ENCODE assay signal across 8 mouse cellular contexts in genomic region chr11:87442643-87443372, GRCm38 (mm10). TPM values are rescaled to one million over a fixed set of nuclear protein-coding genes. Genes with fewer than 3 reads are reported as not detected.
DNase-seq lines count a peak whose midpoint lies in the region; ATAC-seq and TF ChIP-seq lines count a peak whose summit lies in the region.
"Not testable (repeated sequence)": the region's sequence is repeated elsewhere in the genome, so short reads cannot be mapped to it uniquely, and the experiment has no call there.

No protein-coding gene starts in this region.

- WGBS in forebrain, embryonic 14.5 days: under 1% methylated on average over 32 of the region's 62 CpGs
- WGBS in liver, embryonic 16.5 days (ENCODE audit: insufficient replicate concordance): under 1% methylated on average over 30 of the region's 62 CpGs
- WGBS in neural tube, embryonic 12.5 days: under 1% methylated on average over 34 of the region's 62 CpGs
- under 1% methylated on average over 32 of the region's 62 CpGs for WGBS in stomach, postnatal 0 days

- ATAC-seq in forebrain, embryonic 14.5 days: peak; percentile 96
- peak; percentile 96 for ATAC-seq in liver, embryonic 16.5 days (ENCODE audit: low read depth)
- peak; percentile 98 for ATAC-seq in neural tube, embryonic 12.5 days (ENCODE audit: low FRiP score, low read depth)
- peak; percentile 98 for ATAC-seq in stomach, postnatal 0 days (ENCODE audit: low FRiP score, low TSS enrichment)

- peak overlapping the region; percentile 23 for H3K4me3 ChIP-seq in forebrain, embryonic 14.5 days (ENCODE audit: low read depth, low read length)
- H3K4me3 ChIP-seq in liver, embryonic 16.5 days (ENCODE audit: low read depth, low read length): peak overlapping the region; percentile 43
- H3K4me3 ChIP-seq in neural tube, embryonic 12.5 days: 0 out of 2 replicates have a peak overlapping the region, but pooled peaks have one; percentile 12
- H3K4me3 ChIP-seq in stomach, postnatal 0 days (ENCODE audit: low read depth, low read length): peak overlapping the region; percentile 18; the same call in 1 of the 2 replicates

- not testable (repeated sequence) for H3K4me1 ChIP-seq in forebrain, embryonic 14.5 days (ENCODE audit: control insufficient read depth, insufficient read depth, low read length); neural tube, embryonic 12.5 days; stomach, postnatal 0 days (replicated peaks; ENCODE audit: control insufficient read depth, insufficient read depth)
- H3K4me1 ChIP-seq in liver, embryonic 16.5 days (ENCODE audit: control insufficient read depth, low read depth, low read length): peaks cover 15% of the 10 kb centered on the region

- TF ChIP-seq CTCF in stomach, postnatal 0 days (IDR thresholded peaks at IDR 0.05; ENCODE audit: low read depth): peak; percentile 41

- intact Hi-C loops in heart, postnatal 10 days (cut with DNase I): loop anchor here (2.0 kb wide), 1 partner anchor 16 kb away; no protein-coding TSS in a partner anchor

- H3K27me3 ChIP-seq in forebrain, embryonic 14.5 days (replicated peaks; ENCODE audit: control insufficient read depth, insufficient read depth, low read length); liver, embryonic 16.5 days (ENCODE audit: control insufficient read depth, insufficient read depth, low read depth, low read length); neural tube, embryonic 12.5 days (replicated peaks); stomach, postnatal 0 days (ENCODE audit: control insufficient read depth, insufficient read depth, low read length): not testable (repeated sequence)

- DNase-seq in CD8-positive naive resting alpha-beta T cell, adult 2 months (ENCODE audit: low read depth in 2 of 2, low spot score in 2 of 2): peak; percentile 62 to 66
- DNase-seq in cerebellum, adult 11 months: peak; percentile 82
- peak; percentile 66 for DNase-seq in forebrain, embryonic 14.5 days (ENCODE audit: low spot score)
- DNase-seq in heart, postnatal 10 days: peak; percentile 83 to 89
- DNase-seq in kidney, postnatal 4 days: peak; percentile 77 to 86
- DNase-seq in stomach, postnatal 0 days (ENCODE audit: low spot score): peak; percentile 83

- H3K4me2 ChIP-seq in forebrain, embryonic 14.5 days (ENCODE audit: low read length): peak overlapping the region; percentile 51
- peak overlapping the region; percentile 83 for H3K4me2 ChIP-seq in liver, embryonic 16.5 days (ENCODE audit: low read depth, low read length)
- peak overlapping the region; percentile 59 for H3K4me2 ChIP-seq in neural tube, embryonic 12.5 days (replicated peaks)
- peak overlapping the region; percentile 43 for H3K4me2 ChIP-seq in stomach, postnatal 0 days (replicated peaks; ENCODE audit: low read depth)

- not testable (repeated sequence) for H3K9me3 ChIP-seq in forebrain, embryonic 14.5 days (replicated peaks; ENCODE audit: control insufficient read depth, low read length); liver, embryonic 16.5 days (replicated peaks; ENCODE audit: control insufficient read depth, low read length); neural tube, embryonic 12.5 days; stomach, postnatal 0 days (ENCODE audit: control insufficient read depth, low read length)

- TF ChIP-seq EP300 in stomach, postnatal 0 days (optimal IDR thresholded peaks at IDR 0.05): not testable (repeated sequence)

- not testable (repeated sequence) for H3K36me3 ChIP-seq in forebrain, embryonic 14.5 days (ENCODE audit: control insufficient read depth, insufficient read depth, low read length); liver, embryonic 16.5 days (ENCODE audit: control insufficient read depth, insufficient read depth); neural tube, embryonic 12.5 days; stomach, postnatal 0 days (ENCODE audit: control insufficient read depth, insufficient read depth, low read length)

- H3K9ac ChIP-seq in forebrain, embryonic 14.5 days (ENCODE audit: low read length): peak overlapping the region; percentile 53; the same call in 1 of the 2 replicates
- peak overlapping the region; percentile 69 for H3K9ac ChIP-seq in liver, embryonic 16.5 days (ENCODE audit: low read depth, low read length)
- not testable (repeated sequence) for H3K9ac ChIP-seq in neural tube, embryonic 12.5 days; stomach, postnatal 0 days (ENCODE audit: low read length)

- H3K27ac ChIP-seq in forebrain, embryonic 14.5 days (ENCODE audit: low read depth, low read length): peak overlapping the region; percentile 62; the same call in 1 of the 2 replicates
- H3K27ac ChIP-seq in liver, embryonic 16.5 days (ENCODE audit: low read length): peak overlapping the region; percentile 86; the same call in 1 of the 2 replicates
- not testable (repeated sequence) for H3K27ac ChIP-seq in neural tube, embryonic 12.5 days
- peak overlapping the region; percentile 56; the same call in 1 of the 2 replicates for H3K27ac ChIP-seq in stomach, postnatal 0 days (replicated peaks)

RNA-seq across cellular contexts. Expression of gene Tex14, which starts 37.9 kb away (rescaled TPM):
- polyA plus RNA-seq in forebrain, embryonic 14.5 days (2014; fragmentation: Nextera tagmentation; extraction: Ambion mirVana): 0.21 and 0.24 TPM in 2 replicates
- total RNA-seq in heart, postnatal 10 days (2021): under 1 TPM; 0.10 to 0.47 TPM
- 0.08 and 0.21 TPM in 2 replicates for polyA plus RNA-seq in liver, embryonic 16.5 days (2015; fragmentation: Nextera tagmentation; extraction: Ambion mirVana)
- 0.64 and 1.0 TPM in 2 replicates for polyA plus RNA-seq in neural tube, embryonic 12.5 days (2016; fragmentation: Nextera tagmentation; extraction: Ambion mirVana)
- polyA plus RNA-seq in stomach, postnatal 0 days (2015; fragmentation: Nextera tagmentation; extraction: Ambion mirVana): 0.98 and 1.6 TPM in 2 replicates

RNA-seq across cellular contexts. Expression of gene Rad51c, which starts 38.1 kb away (rescaled TPM):
- polyA plus RNA-seq in forebrain, embryonic 14.5 days (2014; fragmentation: Nextera tagmentation; extraction: Ambion mirVana): 4.5 and 8.1 TPM in 2 replicates
- total RNA-seq in heart, postnatal 10 days (2021): 1 to 10 TPM; 3.7 to 4.4 TPM
- polyA plus RNA-seq in liver, embryonic 16.5 days (2015; fragmentation: Nextera tagmentation; extraction: Ambion mirVana): 3.9 and 4.4 TPM in 2 replicates
- polyA plus RNA-seq in neural tube, embryonic 12.5 days (2016; fragmentation: Nextera tagmentation; extraction: Ambion mirVana): 9.0 and 10.5 TPM in 2 replicates
- polyA plus RNA-seq in stomach, postnatal 0 days (2015; fragmentation: Nextera tagmentation; extraction: Ambion mirVana): 1.7 and 1.8 TPM in 2 replicates
